Mouse (Mus musculus): Measurements from ENCODE around the gene Krtap22-2. TPM values are rescaled to one million over a fixed set of nuclear protein-coding genes. Genes with fewer than 3 reads are reported as not detected.
"Not testable (repeated sequence)": the region's sequence is repeated elsewhere in the genome, so short reads cannot be mapped to it uniquely, and the experiment has no call there.

The Krtap22-2 gene
- total RNA-seq (2014; fragmentation: Nextera tagmentation) (not detected in 2 replicates), total RNA-seq (2017) (not detected in 2 replicates)

DNA sequence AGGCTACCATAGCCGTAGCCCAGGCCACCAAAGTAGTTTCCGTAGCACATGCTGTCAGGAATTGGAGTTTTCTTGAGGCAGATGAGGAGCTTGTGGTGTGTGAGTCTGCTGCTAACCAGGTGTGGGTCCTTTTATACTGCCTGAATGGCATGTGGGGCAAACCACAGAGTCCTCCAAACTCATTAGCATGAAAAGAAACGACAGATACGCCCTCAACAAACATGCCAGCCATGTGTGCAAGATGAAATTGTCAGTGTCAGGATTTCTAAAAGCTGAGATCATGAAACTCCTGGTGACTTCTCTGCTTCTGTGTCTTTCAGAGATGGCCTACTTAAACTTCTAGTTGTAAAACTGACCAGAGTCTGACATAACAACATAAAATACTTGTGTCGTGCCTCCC is at the start of gene Krtap22-2:
Gene Krtap22-2 (minus strand): TSS at position 101 of the 400 bp plus-strand sequence.
- ATAC-seq (replicated peaks; ENCODE audit: poor library complexity, severe bottlenecking) = no peak

DNA sequence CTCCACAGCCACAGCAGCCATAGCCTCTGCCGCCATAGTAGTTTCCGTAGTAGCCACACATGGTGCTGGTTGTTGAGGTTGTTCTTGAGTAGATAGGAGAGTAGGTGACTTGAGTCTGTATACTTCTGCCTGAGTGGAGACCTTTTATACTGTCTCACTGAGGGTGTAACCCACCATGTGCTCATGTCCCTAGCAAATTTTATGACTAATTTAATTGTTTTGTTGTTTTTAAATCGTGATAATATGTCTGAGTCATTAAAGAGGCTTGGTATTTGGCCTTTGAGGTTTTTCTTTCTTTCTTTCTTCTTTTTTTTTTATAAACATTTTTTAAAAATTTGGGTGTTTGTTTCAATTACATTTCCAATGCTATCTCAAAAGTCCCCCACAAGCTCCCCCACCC is 37.2 kb upstream of the Krtap22-2 start, which contains the start of gene Krtap6-5:
Gene Krtap6-5 (minus strand): TSS at position 101 of the 400 bp plus-strand sequence.
- ATAC-seq (replicated peaks; ENCODE audit: poor library complexity, severe bottlenecking) = no peak

DNA sequence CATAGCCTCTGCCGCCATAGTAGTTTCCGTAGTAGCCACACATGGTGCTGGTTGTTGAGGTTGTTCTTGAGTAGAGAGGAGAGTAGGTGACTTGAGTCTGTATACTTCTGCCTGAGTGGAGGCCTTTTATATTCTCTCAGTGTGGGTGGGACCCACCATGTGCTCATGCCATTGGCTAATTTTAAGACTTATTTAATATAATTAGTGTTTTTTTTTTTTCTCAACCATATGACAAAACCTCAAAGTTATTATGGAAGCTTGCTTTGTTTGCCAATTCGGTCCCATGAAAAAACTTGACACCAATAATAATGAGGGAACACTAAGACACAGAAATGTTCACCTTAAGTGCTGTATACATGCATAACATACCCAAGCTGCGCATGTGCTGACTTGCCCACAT is 30.8 kb upstream of the Krtap22-2 start, which contains the start of gene Gm10228:
Gene Gm10228 (minus strand): TSS at position 101 of the 400 bp plus-strand sequence.
- ATAC-seq (replicated peaks; ENCODE audit: poor library complexity, severe bottlenecking) = not testable (repeated sequence)

DNA sequence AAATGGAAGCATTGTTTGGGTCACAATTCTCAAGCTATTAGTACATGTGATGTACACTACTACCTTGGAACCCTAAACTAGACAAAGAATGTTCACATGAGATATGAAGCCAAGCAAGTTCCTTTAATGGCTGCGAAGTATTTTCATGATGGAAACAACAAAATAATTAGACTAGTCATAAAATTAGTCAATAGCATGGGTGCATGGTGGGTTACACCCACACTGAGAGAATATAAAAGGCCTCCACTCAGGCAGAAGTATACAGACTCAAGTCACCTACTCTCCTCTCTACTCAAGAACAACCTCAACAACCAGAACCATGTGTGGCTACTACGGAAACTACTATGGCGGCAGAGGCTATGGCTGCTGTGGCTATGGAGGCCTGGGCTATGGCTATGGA is 20.8 kb upstream of the Krtap22-2 start, which contains the start of gene Krtap6-1:
Gene Krtap6-1 (plus strand): TSS at position 301 of the 400 bp plus-strand sequence.
- not testable (repeated sequence) for ATAC-seq (replicated peaks; ENCODE audit: poor library complexity, severe bottlenecking)

- ATAC-seq (replicated peaks; ENCODE audit: poor library complexity, severe bottlenecking) = not testable (repeated sequence)
These were observed 4.4 kb upstream of the Krtap22-2 start, which contains the start of gene Gm10229 for GRCm38 (mm10) chr16:89014984-89015383. TSS of gene Gm10229 (plus strand) at chr16:89015284.

GRCm38 (mm10) chr16:89013973-89014372 is 3.4 kb upstream of the Krtap22-2 start:
- ATAC-seq (replicated peaks; ENCODE audit: poor library complexity, severe bottlenecking) = no peak

DNA sequence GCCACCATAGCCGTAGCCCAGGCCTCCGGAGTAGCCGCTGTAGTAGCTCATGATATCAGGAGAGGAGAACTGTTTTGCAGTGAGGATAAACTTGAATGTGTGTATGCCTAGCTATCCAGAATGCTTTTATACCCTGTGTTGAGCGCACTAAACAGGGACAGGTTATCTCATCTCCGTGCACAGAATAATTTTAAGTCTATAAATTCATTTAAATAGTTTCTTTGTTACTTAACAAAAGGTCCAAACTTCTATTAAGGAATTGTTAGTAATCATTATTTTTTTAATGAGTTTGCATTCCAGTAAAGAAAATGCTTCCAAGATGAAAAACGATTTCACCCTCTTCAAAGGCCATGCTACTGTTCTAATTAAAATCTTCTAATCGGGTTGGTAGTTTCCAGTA is 47.8 kb downstream of the Krtap22-2 start, which contains the start of gene Krtap16-3:
Gene Krtap16-3 (minus strand): TSS at position 101 of the 400 bp plus-strand sequence.
- ATAC-seq (replicated peaks; ENCODE audit: poor library complexity, severe bottlenecking) = no peak

Other genes with a start within 250 kb of the Krtap22-2 start
- not detected in 2 replicates for gene 2310057N15Rik, start 236.6 kb downstream of the Krtap22-2 start, total RNA-seq (2014; fragmentation: Nextera tagmentation)
- gene 2310057N15Rik, start 236.6 kb downstream of the Krtap22-2 start, total RNA-seq (2017) = not detected in 2 replicates
- not detected in 2 replicates for gene Gm5965, start 232.9 kb downstream of the Krtap22-2 start, total RNA-seq (2014; fragmentation: Nextera tagmentation)
- not detected in 2 replicates for gene Gm5965, start 232.9 kb downstream of the Krtap22-2 start, total RNA-seq (2017)
- gene Gm20741, start 198.5 kb downstream of the Krtap22-2 start, total RNA-seq (2014; fragmentation: Nextera tagmentation) = not detected in 2 replicates
- gene Gm20741, start 198.5 kb downstream of the Krtap22-2 start, total RNA-seq (2017) = not detected in 2 replicates
- not detected in 2 replicates for gene Krtap15, start 190.5 kb downstream of the Krtap22-2 start, total RNA-seq (2014; fragmentation: Nextera tagmentation)
- gene Krtap15, start 190.5 kb downstream of the Krtap22-2 start, total RNA-seq (2017) = not detected in 2 replicates
- not detected in 2 replicates for gene Krtap14, start 184.6 kb downstream of the Krtap22-2 start, total RNA-seq (2014; fragmentation: Nextera tagmentation)
- not detected in 2 replicates for gene Krtap14, start 184.6 kb downstream of the Krtap22-2 start, total RNA-seq (2017)
- gene Krtap19-1, start 141.3 kb downstream of the Krtap22-2 start, total RNA-seq (2014; fragmentation: Nextera tagmentation) = not detected in 2 replicates
- not detected in 2 replicates for gene Krtap19-1, start 141.3 kb downstream of the Krtap22-2 start, total RNA-seq (2017)
- gene Krtap19-2, start 136.5 kb downstream of the Krtap22-2 start, total RNA-seq (2014; fragmentation: Nextera tagmentation) = not detected in 2 replicates
- not detected in 2 replicates for gene Krtap19-2, start 136.5 kb downstream of the Krtap22-2 start, total RNA-seq (2017)
- gene Krtap19-3, start 132.7 kb downstream of the Krtap22-2 start, total RNA-seq (2014; fragmentation: Nextera tagmentation) = not detected in 2 replicates
- not detected in 2 replicates for gene Krtap19-3, start 132.7 kb downstream of the Krtap22-2 start, total RNA-seq (2017)
- not detected in 2 replicates for gene Krtap19-4, start 125.7 kb downstream of the Krtap22-2 start, total RNA-seq (2014; fragmentation: Nextera tagmentation)
- gene Krtap19-4, start 125.7 kb downstream of the Krtap22-2 start, total RNA-seq (2017) = not detected in 2 replicates
- not detected in 2 replicates for gene Krtap19-5, start 114.3 kb downstream of the Krtap22-2 start, total RNA-seq (2014; fragmentation: Nextera tagmentation)
- gene Krtap19-5, start 114.3 kb downstream of the Krtap22-2 start, total RNA-seq (2017) = not detected in 2 replicates
- not detected in 2 replicates for gene Krtap19-9b, start 78.5 kb downstream of the Krtap22-2 start, total RNA-seq (2014; fragmentation: Nextera tagmentation)
- not detected in 2 replicates for gene Krtap19-9b, start 78.5 kb downstream of the Krtap22-2 start, total RNA-seq (2017)
- not detected in 2 replicates for gene Krtap16-3, start 47.9 kb downstream of the Krtap22-2 start, total RNA-seq (2014; fragmentation: Nextera tagmentation)
- gene Krtap16-3, start 47.9 kb downstream of the Krtap22-2 start, total RNA-seq (2017) = not detected in 2 replicates
- gene Gm10229, start 4.5 kb upstream of the Krtap22-2 start, total RNA-seq (2014; fragmentation: Nextera tagmentation) = not detected in 2 replicates
- gene Gm10229, start 4.5 kb upstream of the Krtap22-2 start, total RNA-seq (2017) = not detected in 2 replicates
- gene Krtap6-1, start 20.9 kb upstream of the Krtap22-2 start, total RNA-seq (2014; fragmentation: Nextera tagmentation) = not detected in 2 replicates
- gene Krtap6-1, start 20.9 kb upstream of the Krtap22-2 start, total RNA-seq (2017) = not detected in 2 replicates
- gene Gm10228, start 30.7 kb upstream of the Krtap22-2 start, total RNA-seq (2014; fragmentation: Nextera tagmentation) = not detected in 2 replicates
- not detected in 2 replicates for gene Gm10228, start 30.7 kb upstream of the Krtap22-2 start, total RNA-seq (2017)
- gene Krtap6-5, start 37.1 kb upstream of the Krtap22-2 start, total RNA-seq (2014; fragmentation: Nextera tagmentation) = not detected in 2 replicates
- gene Krtap6-5, start 37.1 kb upstream of the Krtap22-2 start, total RNA-seq (2017) = not detected in 2 replicates
- not detected in 2 replicates for gene 1110025L11Rik, start 53.2 kb upstream of the Krtap22-2 start, total RNA-seq (2014; fragmentation: Nextera tagmentation)
- gene 1110025L11Rik, start 53.2 kb upstream of the Krtap22-2 start, total RNA-seq (2017) = not detected in 2 replicates
- gene Krtap6-3, start 73.3 kb upstream of the Krtap22-2 start, total RNA-seq (2014; fragmentation: Nextera tagmentation) = not detected in 2 replicates
- not detected in 2 replicates for gene Krtap6-3, start 73.3 kb upstream of the Krtap22-2 start, total RNA-seq (2017)
- not detected in 2 replicates for gene Gm6358, start 130.1 kb upstream of the Krtap22-2 start, total RNA-seq (2014; fragmentation: Nextera tagmentation)
- not detected in 2 replicates for gene Gm6358, start 130.1 kb upstream of the Krtap22-2 start, total RNA-seq (2017)
- gene Gm10061, start 140.3 kb upstream of the Krtap22-2 start, total RNA-seq (2014; fragmentation: Nextera tagmentation) = not detected in 2 replicates
- not detected in 2 replicates for gene Gm10061, start 140.3 kb upstream of the Krtap22-2 start, total RNA-seq (2017)
- not detected in 2 replicates for gene Gm9789, start 147.2 kb upstream of the Krtap22-2 start, total RNA-seq (2014; fragmentation: Nextera tagmentation)
- not detected in 2 replicates for gene Gm9789, start 147.2 kb upstream of the Krtap22-2 start, total RNA-seq (2017)
- not detected in 2 replicates for gene Gm7735, start 158.7 kb upstream of the Krtap22-2 start, total RNA-seq (2014; fragmentation: Nextera tagmentation)
- not detected in 2 replicates for gene Gm7735, start 158.7 kb upstream of the Krtap22-2 start, total RNA-seq (2017)
- gene 1110057P08Rik, start 164.0 kb upstream of the Krtap22-2 start, total RNA-seq (2014; fragmentation: Nextera tagmentation) = not detected in 2 replicates
- gene 1110057P08Rik, start 164.0 kb upstream of the Krtap22-2 start, total RNA-seq (2017) = not detected in 2 replicates
- gene Krtap20-2, start 195.1 kb upstream of the Krtap22-2 start, total RNA-seq (2014; fragmentation: Nextera tagmentation) = not detected in 2 replicates
- gene Krtap20-2, start 195.1 kb upstream of the Krtap22-2 start, total RNA-seq (2017) = not detected in 2 replicates